Mouse (Mus musculus): Measurements from ENCODE around the gene Sema5a. TPM values are rescaled to one million over a fixed set of nuclear protein-coding genes. Genes with fewer than 3 reads are reported as not detected.
A peak's percentile ranks its signal among the peaks of the same experiment; 100 is the strongest.

Sema5a gene
- polyA plus RNA-seq, 1 experiment from 2014 or later = 26.3 TPM

- Histone ChIP-seq H3K27ac (no peak overlapping the region), H3K36me3 (peaks cover 14% of the 10 kb centered on the region), H3K27me3 (no peaks in the 10 kb centered on the region), H3K4me3 (replicated peaks) (no peak overlapping the region), H3K9me3 (replicated peaks) (0 out of 2 replicates have a peak, but pooled peaks cover 8% of the 10 kb centered on the region), H3K4me1 (peaks cover 16% of the 10 kb centered on the region), H3K9ac (no peak overlapping the region), H3K4me2 (no peak overlapping the region)
- WGBS = 73% methylated on average over 8 of the region's 8 CpGs
- ATAC-seq (replicated peaks; ENCODE audit: low FRiP score) = no peak
Observed at GRCm38 (mm10) chr15:32257340-32257739, 12.7 kb downstream of the Sema5a start.

GRCm38 (mm10) chr15:32257886-32258319, 13.3 kb downstream of the Sema5a start:
- H3K36me3 ChIP-seq = peaks cover 14% of the 10 kb centered on the region
- H3K4me3 ChIP-seq (replicated peaks) = no peak overlapping the region
- H3K27me3 ChIP-seq = no peaks in the 10 kb centered on the region
- H3K4me2 ChIP-seq = no peak overlapping the region
- WGBS = 52% methylated on average over 7 of the region's 7 CpGs
- H3K9me3 ChIP-seq (replicated peaks) = 0 out of 2 replicates have a peak, but pooled peaks cover 8% of the 10 kb centered on the region
- H3K9ac ChIP-seq = no peak overlapping the region
- peaks cover 18% of the 10 kb centered on the region for H3K4me1 ChIP-seq
- no peak overlapping the region for H3K27ac ChIP-seq
- no peak for ATAC-seq (replicated peaks; ENCODE audit: low FRiP score)

GRCm38 (mm10) chr15:32259362-32260096, 14.9 kb downstream of the Sema5a start:
- ATAC-seq (replicated peaks; ENCODE audit: low FRiP score) = no peak
- Histone ChIP-seq H3K4me1 (peaks cover 32% of the 10 kb centered on the region), H3K4me2 (no peak overlapping the region), H3K36me3 (no peaks in the 10 kb centered on the region), H3K27ac (no peak overlapping the region), H3K9ac (no peak overlapping the region), H3K27me3 (no peaks in the 10 kb centered on the region), H3K4me3 (replicated peaks) (no peak overlapping the region), H3K9me3 (replicated peaks) (no peaks in the 10 kb centered on the region)
- 75% methylated on average over 5 of the region's 5 CpGs for WGBS

GRCm38 (mm10) chr15:32260942-32261341, 16.3 kb downstream of the Sema5a start:
- Histone ChIP-seq H3K4me2 (no peak overlapping the region), H3K36me3 (no peaks in the 10 kb centered on the region), H3K9me3 (replicated peaks) (no peaks in the 10 kb centered on the region), H3K27ac (0 out of 2 replicates have a peak overlapping the region, but pooled peaks have one; percentile 37), H3K4me3 (replicated peaks) (no peak overlapping the region), H3K9ac (no peak overlapping the region), H3K4me1 (peaks cover 46% of the 10 kb centered on the region), H3K27me3 (no peaks in the 10 kb centered on the region)
- 40% methylated on average over 5 of the region's 5 CpGs for WGBS
- ATAC-seq (replicated peaks; ENCODE audit: low FRiP score) = no peak

- H3K27me3 ChIP-seq = no peaks in the 10 kb centered on the region
- no peak overlapping the region for H3K4me2 ChIP-seq
- H3K9ac ChIP-seq = no peak overlapping the region
- peaks cover 55% of the 10 kb centered on the region for H3K4me1 ChIP-seq
- no peak overlapping the region for H3K4me3 ChIP-seq (replicated peaks)
- no peaks in the 10 kb centered on the region for H3K9me3 ChIP-seq (replicated peaks)
- WGBS = 29% methylated on average over 3 of the region's 3 CpGs
- peak; percentile 58 for ATAC-seq (replicated peaks; ENCODE audit: low FRiP score)
- peak overlapping the region; percentile 79 for H3K27ac ChIP-seq
- H3K36me3 ChIP-seq = no peaks in the 10 kb centered on the region
Observed at GRCm38 (mm10) chr15:32263651-32264050, 19.0 kb downstream of the Sema5a start.

- no peaks in the 10 kb centered on the region for H3K36me3 ChIP-seq
- H3K27me3 ChIP-seq = no peaks in the 10 kb centered on the region
- peaks cover 51% of the 10 kb centered on the region for H3K4me1 ChIP-seq
- peak overlapping the region; percentile 79 for H3K27ac ChIP-seq
- ATAC-seq (replicated peaks; ENCODE audit: low FRiP score) = no peak
- WGBS = 48% methylated on average over 7 of the region's 7 CpGs
- H3K4me3 ChIP-seq (replicated peaks) = no peak overlapping the region
- no peak overlapping the region for H3K4me2 ChIP-seq
- H3K9me3 ChIP-seq (replicated peaks) = no peaks in the 10 kb centered on the region
- H3K9ac ChIP-seq = no peak overlapping the region
Observed at GRCm38 (mm10) chr15:32264822-32265377, 20.3 kb downstream of the Sema5a start.

GRCm38 (mm10) chr15:32265378-32265934, 20.8 kb downstream of the Sema5a start:
- Histone ChIP-seq H3K27ac (peak overlapping the region; percentile 79), H3K36me3 (no peaks in the 10 kb centered on the region), H3K27me3 (no peaks in the 10 kb centered on the region), H3K4me2 (peak overlapping the region; percentile 10; the same call in 1 of the 2 replicates), H3K9me3 (replicated peaks) (no peaks in the 10 kb centered on the region), H3K4me1 (peaks cover 51% of the 10 kb centered on the region), H3K4me3 (replicated peaks) (no peak overlapping the region), H3K9ac (no peak overlapping the region)
- WGBS = 26% methylated on average over 9 of the region's 9 CpGs
- ATAC-seq (replicated peaks; ENCODE audit: low FRiP score) = peak; percentile 91

- Histone ChIP-seq H3K36me3 (peaks cover 4% of the 10 kb centered on the region; the same call in 1 of the 2 replicates), H3K4me3 (replicated peaks) (no peak overlapping the region)
- 55% methylated on average over 15 of the region's 15 CpGs for WGBS
Observed at GRCm38 (mm10) chr15:32266122-32266820, 21.7 kb downstream of the Sema5a start.

GRCm38 (mm10) chr15:32270106-32270505, 25.5 kb downstream of the Sema5a start:
- no peaks in the 10 kb centered on the region for H3K9me3 ChIP-seq (replicated peaks)
- H3K9ac ChIP-seq = no peak overlapping the region
- H3K27me3 ChIP-seq = no peaks in the 10 kb centered on the region
- H3K4me1 ChIP-seq = peaks cover 23% of the 10 kb centered on the region
- WGBS = 73% methylated on average over 2 of the region's 2 CpGs
- H3K4me2 ChIP-seq = no peak overlapping the region
- no peak overlapping the region for H3K27ac ChIP-seq
- H3K4me3 ChIP-seq (replicated peaks) = no peak overlapping the region
- peaks cover 7% of the 10 kb centered on the region; the same call in 1 of the 2 replicates for H3K36me3 ChIP-seq
- no peak for ATAC-seq (replicated peaks; ENCODE audit: low FRiP score)

More at GRCm38 (mm10) chr15:32266122-32266820, 21.7 kb downstream of the Sema5a start:
- H3K4me2 ChIP-seq = no peak overlapping the region
- H3K9ac ChIP-seq = no peak overlapping the region
- no peaks in the 10 kb centered on the region for H3K9me3 ChIP-seq (replicated peaks)
- peak overlapping the region; percentile 79 for H3K27ac ChIP-seq
- H3K27me3 ChIP-seq = no peaks in the 10 kb centered on the region
- 0 out of 2 replicates have a peak, but pooled peaks have one; percentile 22 for ATAC-seq (replicated peaks; ENCODE audit: low FRiP score)
- H3K4me1 ChIP-seq = peaks cover 47% of the 10 kb centered on the region

GRCm38 (mm10) chr15:32273925-32274324, 29.3 kb downstream of the Sema5a start:
- ATAC-seq (replicated peaks; ENCODE audit: low FRiP score) = no peak
- H3K9me3 ChIP-seq (replicated peaks) = no peaks in the 10 kb centered on the region
- WGBS = 86% methylated on average over 6 of the region's 6 CpGs
- no peaks in the 10 kb centered on the region for H3K27me3 ChIP-seq
- no peak overlapping the region for H3K4me2 ChIP-seq
- peaks cover 16% of the 10 kb centered on the region; the same call in 1 of the 2 replicates for H3K4me1 ChIP-seq
- H3K4me3 ChIP-seq (replicated peaks) = no peak overlapping the region
- H3K9ac ChIP-seq = no peak overlapping the region
- peaks cover 7% of the 10 kb centered on the region; the same call in 1 of the 2 replicates for H3K36me3 ChIP-seq
- no peak overlapping the region for H3K27ac ChIP-seq

- 34% methylated on average over 5 of the region's 5 CpGs for WGBS
- Histone ChIP-seq H3K27me3 (no peaks in the 10 kb centered on the region), H3K9ac (no peak overlapping the region), H3K4me2 (no peak overlapping the region), H3K36me3 (peaks cover 7% of the 10 kb centered on the region; the same call in 1 of the 2 replicates), H3K9me3 (replicated peaks) (no peaks in the 10 kb centered on the region), H3K4me3 (replicated peaks) (no peak overlapping the region), H3K4me1 (peaks cover 18% of the 10 kb centered on the region; the same call in 1 of the 2 replicates), H3K27ac (no peak overlapping the region)
- no peak for ATAC-seq (replicated peaks; ENCODE audit: low FRiP score)
Observed at GRCm38 (mm10) chr15:32275020-32275419, 30.4 kb downstream of the Sema5a start.

All from kidney, embryonic 15.5 days (tissue).